Mouse (Mus musculus): Measurements from ENCODE around the gene Mbd3. TPM values are rescaled to one million over a fixed set of nuclear protein-coding genes. Genes with fewer than 3 reads are reported as not detected.
A peak's percentile ranks its signal among the peaks of the same experiment; 100 is the strongest.

Gene Mbd3
- total and polyA plus RNA-seq, 3 experiments: 48.7 to 131 (median 67.0) TPM

GRCm38 (mm10) chr10:80372706-80373105 is 26.6 kb downstream of the Mbd3 start:
- in situ Hi-C loops (cut with MboI; ENCODE audit: low pct_ligation_motif_present, low pct_unique_long_range_greater_than_20kb, low sequenced_read_pairs) (loop anchor here (5.0 kb wide), 1 partner anchor 135 kb away; no protein-coding TSS in a partner anchor), dilution Hi-C loops (cut with MboI; ENCODE audit: extremely low pct_ligation_motif_present, extremely low pct_unique_long_range_greater_than_20kb, low sequenced_read_pairs) (no loop called here)
- no peak for DNase-seq (ENCODE audit: extremely low read depth)
- Histone ChIP-seq H3K79me2 (replicated peaks; ENCODE audit: control insufficient read depth, extremely low read depth, insufficient read depth, poor library complexity, severe bottlenecking) (no peaks in the 10 kb centered on the region), H3K4me1 (ENCODE audit: control insufficient read depth in 1 of 2, insufficient read depth in 2 of 2) (peaks cover 6 to 15% of the 10 kb centered on the region in 2 experiments), H3K27me3 (replicated peaks) (peaks cover 15% of the 10 kb centered on the region), H3K4me2 (ENCODE audit: insufficient read depth, low read depth, poor library complexity, severe bottlenecking) (no peak overlapping the region), H3K36me3 (replicated peaks in 1 of 2; ENCODE audit: control insufficient read depth in 1 of 2, insufficient read depth in 1 of 2, low read length in 1 of 2) (no peaks in the 10 kb centered on the region), H3K27ac (ENCODE audit: insufficient read depth, low read depth) (no peak overlapping the region), H3K4me3 (replicated peaks in 1 of 3; ENCODE audit: low read depth in 2 of 3, low read length in 2 of 3, poor library complexity in 1 of 3) (no peak overlapping the region), H3K9me3 (replicated peaks; ENCODE audit: low read length) (peaks cover 14% of the 10 kb centered on the region), H3K9ac (ENCODE audit: insufficient read depth, low read depth) (no peak overlapping the region)
- TF ChIP-seq MEF2A (IDR thresholded peaks at IDR 0.05; ENCODE audit: borderline replicate concordance, low read depth, low read length): no peak
- TF ChIP-seq KAT2A (IDR thresholded peaks at IDR 0.05; ENCODE audit: insufficient replicate concordance, low read length): no peak
- TF ChIP-seq TBP (conservative IDR thresholded peaks at IDR 0.05; ENCODE audit: low read depth, low read length): no peak
- TF ChIP-seq SMC3 (IDR thresholded peaks at IDR 0.05; ENCODE audit: low read depth, low read length): no peak
- no peak for TF ChIP-seq SIN3A (IDR thresholded peaks at IDR 0.05; ENCODE audit: low read length)
- TF ChIP-seq USF2 (conservative IDR thresholded peaks at IDR 0.05; ENCODE audit: low read depth, low read length): no peak
- TF ChIP-seq ETS1 (conservative IDR thresholded peaks at IDR 0.05; ENCODE audit: low read depth, low read length): no peak
- no peak for TF ChIP-seq RAD21 (IDR thresholded peaks at IDR 0.05; ENCODE audit: low read depth, low read length)
- TF ChIP-seq E2F4 (IDR thresholded peaks at IDR 0.05; ENCODE audit: insufficient replicate concordance, low read depth, low read length): no peak
- TF ChIP-seq MAZ (IDR thresholded peaks at IDR 0.05; ENCODE audit: low read depth, low read length): no peak
- TF ChIP-seq HCFC1 (IDR thresholded peaks at IDR 0.05; ENCODE audit: low read depth, low read length): no peak
- no peak for TF ChIP-seq ZC3H11A (IDR thresholded peaks at IDR 0.05; ENCODE audit: low read depth, low read length)
- no peak for TF ChIP-seq RCOR1 (conservative IDR thresholded peaks at IDR 0.05; ENCODE audit: low read depth, low read length)
- no peak for TF ChIP-seq NELFE (IDR thresholded peaks at IDR 0.05; ENCODE audit: low read depth, low read length)

GRCm38 (mm10) chr10:80371983-80372382 is 27.4 kb downstream of the Mbd3 start:
- peak overlapping the region; percentile 27; the same call in 1 of the 2 replicates for H3K4me2 ChIP-seq (ENCODE audit: insufficient read depth, low read depth, poor library complexity, severe bottlenecking)

More at GRCm38 (mm10) chr10:80371983-80372382, 27.4 kb downstream of the Mbd3 start:
- H3K27me3 ChIP-seq (replicated peaks): peaks cover 22% of the 10 kb centered on the region
- H3K79me2 ChIP-seq (replicated peaks; ENCODE audit: control insufficient read depth, extremely low read depth, insufficient read depth, poor library complexity, severe bottlenecking): no peaks in the 10 kb centered on the region
- peak overlapping the region in 1 of 3 experiments; percentile 8 for H3K4me3 ChIP-seq (replicated peaks in 1 of 3; ENCODE audit: low read depth in 2 of 3, low read length in 2 of 3, poor library complexity in 1 of 3)
- dilution Hi-C loops (cut with MboI; ENCODE audit: extremely low pct_ligation_motif_present, extremely low pct_unique_long_range_greater_than_20kb, low sequenced_read_pairs) (no loop called here), in situ Hi-C loops (cut with MboI; ENCODE audit: low pct_ligation_motif_present, low pct_unique_long_range_greater_than_20kb, low sequenced_read_pairs) (loop anchor here (5.0 kb wide), 1 partner anchor 135 kb away; no protein-coding TSS in a partner anchor)
- DNase-seq (ENCODE audit: extremely low read depth): no peak
- H3K36me3 ChIP-seq (replicated peaks in 1 of 2; ENCODE audit: control insufficient read depth in 1 of 2, insufficient read depth in 1 of 2, low read length in 1 of 2): no peaks in the 10 kb centered on the region
- H3K27ac ChIP-seq (ENCODE audit: insufficient read depth, low read depth): no peak overlapping the region
- TF ChIP-seq HCFC1 (IDR thresholded peaks at IDR 0.05; ENCODE audit: low read depth, low read length) (no peak), RCOR1 (conservative IDR thresholded peaks at IDR 0.05; ENCODE audit: low read depth, low read length) (0 out of 2 replicates have a peak, but pooled peaks have one; percentile 4), NRF1 (IDR thresholded peaks at IDR 0.05; ENCODE audit: low read depth, low read length) (0 out of 2 replicates have a peak, but pooled peaks have one; percentile 7), BHLHE40 (IDR thresholded peaks at IDR 0.05; ENCODE audit: low read depth, low read length) (peak; percentile 79)
- H3K9me3 ChIP-seq (replicated peaks; ENCODE audit: low read length): peaks cover 8% of the 10 kb centered on the region
- H3K9ac ChIP-seq (ENCODE audit: insufficient read depth, low read depth): no peak overlapping the region
- H3K4me1 ChIP-seq (ENCODE audit: control insufficient read depth in 1 of 2, insufficient read depth in 2 of 2): peaks cover 6 to 15% of the 10 kb centered on the region in 2 experiments
